Mouse (Mus musculus): ENCODE results near the gene Creb5. TPM values are rescaled to one million over a fixed set of nuclear protein-coding genes. Genes with fewer than 3 reads are reported as not detected.

The Creb5 gene
- polyA plus RNA-seq, 1 experiment from 2014 or later: 5.0 TPM

- H3K4me3 ChIP-seq (replicated peaks): no peak overlapping the region
- H3K4me1 ChIP-seq (replicated peaks): 0 out of 2 replicates have a peak, but pooled peaks cover 14% of the 10 kb centered on the region
- H3K4me2 ChIP-seq (replicated peaks): no peak overlapping the region
- H3K27ac ChIP-seq: no peak overlapping the region
- ATAC-seq: no peak
- 45% methylated on average over 8 of the region's 8 CpGs for WGBS
- H3K27me3 ChIP-seq (replicated peaks): peaks cover 36% of the 10 kb centered on the region
- no peaks in the 10 kb centered on the region for H3K9me3 ChIP-seq
- H3K36me3 ChIP-seq: no peaks in the 10 kb centered on the region
- H3K9ac ChIP-seq: no peak overlapping the region
Measured at GRCm38 (mm10) chr6:53290215-53290990, 3.3 kb downstream of the Creb5 start.

DNA sequence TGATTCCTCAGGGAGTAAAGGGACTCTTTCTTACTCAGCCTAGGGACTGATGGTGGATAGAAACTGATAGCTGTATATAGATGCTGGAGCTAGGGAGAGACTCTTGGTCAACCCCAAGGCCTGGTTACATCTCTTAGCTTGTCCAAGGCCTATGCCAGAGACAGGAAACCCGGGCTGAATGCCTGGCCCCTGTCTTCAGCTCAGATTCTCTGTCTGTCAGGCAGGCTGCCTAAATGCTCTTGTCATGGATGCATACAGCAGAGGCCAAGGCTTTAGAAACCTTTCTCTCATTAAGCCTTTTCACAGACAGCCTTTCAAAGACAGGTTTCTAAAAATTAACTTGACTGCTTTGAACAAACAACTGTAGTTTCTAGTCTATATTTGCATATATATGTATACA, 5.9 kb downstream of the Creb5 start:
- no peak overlapping the region for H3K4me3 ChIP-seq (replicated peaks)
- H3K9me3 ChIP-seq: no peaks in the 10 kb centered on the region
- no peak overlapping the region for H3K4me2 ChIP-seq (replicated peaks)
- ATAC-seq: no peak
- no peak overlapping the region for H3K27ac ChIP-seq
- H3K9ac ChIP-seq: no peak overlapping the region
- H3K27me3 ChIP-seq (replicated peaks): peaks cover 13% of the 10 kb centered on the region
- 73% methylated on average over 1 of the region's 1 CpGs for WGBS
- no peaks in the 10 kb centered on the region for H3K36me3 ChIP-seq
- 0 out of 2 replicates have a peak, but pooled peaks cover 9% of the 10 kb centered on the region for H3K4me1 ChIP-seq (replicated peaks)

GRCm38 (mm10) chr6:53297851-53298250, 10.8 kb downstream of the Creb5 start:
- no peak overlapping the region for H3K27ac ChIP-seq

DNA sequence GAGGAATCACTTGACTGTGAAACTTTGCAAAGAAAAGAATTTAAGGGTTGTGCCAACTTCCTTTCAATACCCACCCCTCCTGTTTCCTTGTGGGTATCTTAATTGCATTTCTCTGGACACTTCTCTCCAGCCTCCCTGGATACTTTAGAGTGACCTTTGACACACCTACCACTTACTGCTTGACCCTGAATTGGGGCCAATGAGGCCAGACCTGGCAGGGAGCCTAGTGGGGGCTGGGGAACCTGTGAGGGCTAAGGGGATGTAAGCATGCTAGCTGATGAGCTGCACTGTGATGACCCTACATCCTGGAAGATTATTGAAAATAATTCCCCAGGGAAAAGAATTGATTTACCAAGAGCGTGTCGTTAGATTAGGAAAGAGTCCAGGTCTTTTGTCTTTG, 17.1 kb downstream of the Creb5 start:
- 70% methylated on average over 2 of the region's 2 CpGs for WGBS
- no peak overlapping the region for H3K9ac ChIP-seq
- no peak for ATAC-seq

More at GRCm38 (mm10) chr6:53297851-53298250, 10.8 kb downstream of the Creb5 start:
- no peak for ATAC-seq
- WGBS: 86% methylated on average over 5 of the region's 5 CpGs
- Histone ChIP-seq H3K4me2 (replicated peaks) (no peak overlapping the region), H3K36me3 (no peaks in the 10 kb centered on the region), H3K4me1 (replicated peaks) (no peaks in the 10 kb centered on the region), H3K4me3 (replicated peaks) (no peak overlapping the region), H3K27me3 (replicated peaks) (no peaks in the 10 kb centered on the region), H3K9ac (no peak overlapping the region), H3K9me3 (no peaks in the 10 kb centered on the region)

DNA sequence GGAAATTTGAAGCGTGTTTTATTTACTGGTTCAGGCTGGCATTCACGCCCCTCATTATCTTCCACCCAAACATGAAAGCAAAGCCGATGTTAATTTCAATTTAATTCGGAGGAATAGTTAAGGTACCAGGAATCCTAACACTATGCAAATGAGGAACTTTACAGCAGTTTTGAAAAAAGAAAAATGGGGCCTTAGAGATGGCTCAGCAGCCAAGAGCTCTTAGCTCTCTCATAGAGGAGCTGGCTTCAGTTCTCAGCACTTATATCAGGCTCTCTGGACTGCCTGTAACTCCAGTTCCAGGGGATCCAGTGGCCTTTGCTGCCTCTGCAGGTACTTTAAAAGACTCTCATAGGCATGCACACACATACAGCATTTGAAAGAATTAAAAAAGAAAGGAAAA, 19.1 kb downstream of the Creb5 start:
- no peak overlapping the region for H3K27ac ChIP-seq
- WGBS: 85% methylated on average over 4 of the region's 4 CpGs
- H3K9me3 ChIP-seq: no peaks in the 10 kb centered on the region
- no peaks in the 10 kb centered on the region for H3K27me3 ChIP-seq (replicated peaks)
- no peak for ATAC-seq
- H3K4me1 ChIP-seq (replicated peaks): no peaks in the 10 kb centered on the region
- H3K36me3 ChIP-seq: no peaks in the 10 kb centered on the region
- no peak overlapping the region for H3K4me2 ChIP-seq (replicated peaks)
- no peak overlapping the region for H3K4me3 ChIP-seq (replicated peaks)
- no peak overlapping the region for H3K9ac ChIP-seq

More for the DNA sequence above, 17.1 kb downstream of the Creb5 start:
- Histone ChIP-seq H3K36me3 (no peaks in the 10 kb centered on the region), H3K27me3 (replicated peaks) (no peaks in the 10 kb centered on the region), H3K4me3 (replicated peaks) (no peak overlapping the region), H3K27ac (no peak overlapping the region), H3K4me2 (replicated peaks) (no peak overlapping the region), H3K4me1 (replicated peaks) (no peaks in the 10 kb centered on the region), H3K9me3 (no peaks in the 10 kb centered on the region)

GRCm38 (mm10) chr6:53306710-53307109, 19.6 kb downstream of the Creb5 start:
- ATAC-seq: no peak
- H3K9me3 ChIP-seq: no peaks in the 10 kb centered on the region
- WGBS: 75% methylated on average over 5 of the region's 5 CpGs
- no peak overlapping the region for H3K27ac ChIP-seq
- no peak overlapping the region for H3K4me3 ChIP-seq (replicated peaks)
- no peaks in the 10 kb centered on the region for H3K27me3 ChIP-seq (replicated peaks)
- H3K9ac ChIP-seq: no peak overlapping the region
- H3K4me2 ChIP-seq (replicated peaks): no peak overlapping the region
- H3K36me3 ChIP-seq: no peaks in the 10 kb centered on the region
- no peaks in the 10 kb centered on the region for H3K4me1 ChIP-seq (replicated peaks)

DNA sequence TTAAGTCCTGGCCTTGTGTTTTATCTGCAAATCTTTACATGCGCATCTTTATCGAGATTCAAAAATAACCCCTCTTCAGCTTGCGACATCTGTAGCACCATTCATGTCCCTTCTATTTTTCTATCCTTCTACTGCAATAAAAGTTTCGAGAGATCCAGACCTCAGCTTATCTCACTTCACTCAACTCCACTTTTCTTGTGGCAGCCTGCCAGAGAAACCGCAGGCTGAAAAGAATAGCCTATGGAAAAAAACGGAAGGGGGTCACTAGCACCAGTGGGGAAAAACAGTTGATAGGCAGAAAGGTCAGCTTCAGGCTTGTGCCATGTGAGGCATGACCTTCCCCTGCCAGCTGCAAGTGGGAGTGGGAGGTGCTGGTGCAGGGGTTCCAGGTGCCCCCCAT, 21.6 kb downstream of the Creb5 start:
- no peaks in the 10 kb centered on the region for H3K27me3 ChIP-seq (replicated peaks)
- no peaks in the 10 kb centered on the region for H3K9me3 ChIP-seq
- WGBS: 46% methylated on average over 6 of the region's 6 CpGs
- H3K9ac ChIP-seq: no peak overlapping the region
- no peak for ATAC-seq
- H3K4me1 ChIP-seq (replicated peaks): no peaks in the 10 kb centered on the region
- H3K4me2 ChIP-seq (replicated peaks): no peak overlapping the region
- no peak overlapping the region for H3K27ac ChIP-seq
- H3K36me3 ChIP-seq: no peaks in the 10 kb centered on the region
- H3K4me3 ChIP-seq (replicated peaks): no peak overlapping the region

GRCm38 (mm10) chr6:53313604-53314003, 26.5 kb downstream of the Creb5 start:
- Histone ChIP-seq H3K27ac (no peak overlapping the region), H3K4me1 (replicated peaks) (no peaks in the 10 kb centered on the region), H3K27me3 (replicated peaks) (no peaks in the 10 kb centered on the region), H3K36me3 (no peaks in the 10 kb centered on the region), H3K4me2 (replicated peaks) (no peak overlapping the region), H3K9me3 (no peaks in the 10 kb centered on the region), H3K4me3 (replicated peaks) (no peak overlapping the region), H3K9ac (no peak overlapping the region)
- no peak for ATAC-seq
- 87% methylated on average over 6 of the region's 6 CpGs for WGBS

DNA sequence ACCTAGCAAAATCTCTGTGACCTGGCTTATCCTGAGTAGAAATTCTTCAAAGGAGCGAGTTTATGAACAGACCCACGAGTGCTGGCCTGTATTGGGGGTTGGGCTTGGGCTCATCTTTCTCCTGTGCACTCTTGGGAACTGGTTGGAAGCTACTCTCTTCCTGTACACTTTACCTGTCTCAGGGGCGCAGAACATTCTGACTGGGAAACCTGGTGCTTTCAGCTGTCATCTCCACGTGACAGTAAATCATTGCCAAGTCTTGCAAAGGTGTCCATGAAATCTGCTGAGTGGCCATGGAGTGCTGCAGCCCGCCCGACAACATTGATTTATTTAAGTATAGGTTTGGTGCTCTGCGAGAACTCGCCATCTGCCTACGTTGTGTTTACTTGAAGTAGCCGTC, 27.1 kb downstream of the Creb5 start:
- Histone ChIP-seq H3K9me3 (no peaks in the 10 kb centered on the region), H3K4me2 (replicated peaks) (no peak overlapping the region), H3K9ac (no peak overlapping the region), H3K4me1 (replicated peaks) (no peaks in the 10 kb centered on the region), H3K36me3 (no peaks in the 10 kb centered on the region), H3K27ac (no peak overlapping the region), H3K4me3 (replicated peaks) (no peak overlapping the region), H3K27me3 (replicated peaks) (no peaks in the 10 kb centered on the region)
- no peak for ATAC-seq
- 39% methylated on average over 10 of the region's 10 CpGs for WGBS

DNA sequence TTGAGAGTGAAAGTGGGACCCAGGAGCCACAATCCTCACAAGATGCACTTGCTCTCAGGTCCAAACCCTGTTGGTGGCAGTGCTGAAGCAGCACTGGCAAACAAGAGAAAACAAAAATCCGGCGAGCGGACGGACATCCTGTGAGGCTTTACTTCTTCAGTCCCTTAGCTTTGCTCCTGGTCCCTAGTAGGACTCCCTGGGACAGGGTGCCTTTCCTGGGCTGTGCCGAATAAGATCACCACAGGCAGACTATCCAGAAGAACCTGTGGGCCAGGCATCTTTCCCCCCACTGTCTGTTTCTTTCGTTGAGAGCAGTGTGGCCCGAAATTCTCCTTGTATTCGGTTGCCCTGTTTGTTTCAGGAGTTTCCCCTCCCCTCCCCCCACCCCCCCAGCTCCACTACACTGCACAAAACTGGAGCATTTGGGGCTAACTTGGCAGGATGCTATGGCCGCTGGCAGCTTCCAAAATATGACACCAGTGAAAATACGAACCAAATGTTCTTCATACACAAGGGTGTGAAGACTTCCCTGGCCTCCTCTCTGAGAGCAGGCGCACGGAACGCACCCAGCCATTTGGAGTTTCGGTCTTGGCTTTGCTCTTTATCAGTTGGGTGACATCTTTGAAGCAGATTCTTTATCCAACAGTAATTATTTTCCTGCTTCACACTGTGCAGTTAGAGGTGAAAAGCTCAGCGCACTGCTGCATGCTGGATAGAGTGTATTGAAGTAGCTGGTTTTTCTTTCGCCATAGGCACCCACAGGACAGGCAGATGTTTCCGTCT, 32.7 kb downstream of the Creb5 start:
- Histone ChIP-seq H3K27ac (no peak overlapping the region), H3K9ac (no peak overlapping the region), H3K9me3 (no peaks in the 10 kb centered on the region), H3K4me1 (replicated peaks) (no peaks in the 10 kb centered on the region), H3K27me3 (replicated peaks) (no peaks in the 10 kb centered on the region), H3K4me3 (replicated peaks) (no peak overlapping the region), H3K36me3 (no peaks in the 10 kb centered on the region), H3K4me2 (replicated peaks) (no peak overlapping the region)
- 75% methylated on average over 17 of the region's 17 CpGs for WGBS
- ATAC-seq: no peak

- Histone ChIP-seq H3K9me3 (no peaks in the 10 kb centered on the region), H3K27me3 (replicated peaks) (no peaks in the 10 kb centered on the region), H3K9ac (no peak overlapping the region), H3K4me1 (replicated peaks) (no peaks in the 10 kb centered on the region), H3K4me3 (replicated peaks) (no peak overlapping the region), H3K36me3 (no peaks in the 10 kb centered on the region), H3K4me2 (replicated peaks) (no peak overlapping the region), H3K27ac (no peak overlapping the region)
- ATAC-seq: no peak
- WGBS: 28% methylated on average over 9 of the region's 9 CpGs
Measured at GRCm38 (mm10) chr6:53337398-53337797, 50.3 kb downstream of the Creb5 start.

- Histone ChIP-seq H3K27me3 (replicated peaks) (no peaks in the 10 kb centered on the region), H3K9me3 (no peaks in the 10 kb centered on the region), H3K27ac (no peak overlapping the region), H3K36me3 (no peaks in the 10 kb centered on the region), H3K9ac (no peak overlapping the region), H3K4me3 (replicated peaks) (no peak overlapping the region), H3K4me1 (replicated peaks) (no peaks in the 10 kb centered on the region), H3K4me2 (replicated peaks) (no peak overlapping the region)
- 90% methylated on average over 9 of the region's 9 CpGs for WGBS
- ATAC-seq: no peak
Measured at GRCm38 (mm10) chr6:53352311-53352960, 65.4 kb downstream of the Creb5 start.
